Mouse (Mus musculus) intestine, embryonic 15.5 days (tissue): ENCODE results near the gene Gtf2e1. TPM values are rescaled to one million over a fixed set of nuclear protein-coding genes. Genes with fewer than 3 reads are reported as not detected.

Experiments used
- ATAC-seq: fragments of 200-750 bp; cut with Nextera tagmentation; 2 replicates; pipeline ENCODE4 v1.8.0; 2017; ENCODE audit warnings: moderate TSS enrichment, moderate library complexity
- H3K27ac ChIP-seq: fragments of 300-500 bp; sonication (generic); 2 replicates; pipeline ENCODE4 v1.5.1; 2015; ENCODE audit warnings: mild to moderate bottlenecking, inconsistent platforms
- H3K27me3 ChIP-seq: fragments of 300-500 bp; sonication (generic); replicated peaks from 2 replicates; pipeline ENCODE4 v1.6.1; 2015; ENCODE audit warnings: inconsistent platforms
- H3K36me3 ChIP-seq: fragments of 300-500 bp; sonication (generic); 2 replicates; pipeline ENCODE4 v1.6.1; 2015; ENCODE audit warnings: inconsistent platforms
- H3K4me1 ChIP-seq: fragments of 300-500 bp; sonication (generic); replicated peaks from 2 replicates; pipeline ENCODE4 v1.6.1; 2015; ENCODE audit warnings: inconsistent platforms
- H3K4me2 ChIP-seq: fragments of 300-500 bp; sonication (generic); replicated peaks from 2 replicates; pipeline ENCODE4 v1.6.1; 2015; ENCODE audit warnings: mild to moderate bottlenecking, inconsistent platforms
- H3K4me3 ChIP-seq: fragments of 300-500 bp; sonication (generic); replicated peaks from 2 replicates; pipeline ENCODE4 v1.5.1; 2015; ENCODE audit warnings: inconsistent platforms
- H3K9ac ChIP-seq: fragments of 300-500 bp; sonication (generic); 2 replicates; pipeline ENCODE4 v1.6.1; 2015; ENCODE audit warnings: inconsistent platforms
- H3K9me3 ChIP-seq: fragments of 300-500 bp; sonication (generic); 2 replicates; pipeline ENCODE4 v1.6.1; 2016; ENCODE audit warnings: inconsistent platforms
- WGBS: fragments of 180-500 bp; shearing (Covaris S2); methylation state at CpG from one replicate; pipeline ENCODE4 v1.1.7; 2015; 5-methylcytosine and 5-hydroxymethylcytosine counted together
- polyA plus RNA-seq: library from polyadenylated mRNA; unstranded; fragments of >200 nt; fragmentation: Nextera tagmentation; extraction: Ambion mirVana; gene quantifications from 2 replicates; pipeline ENCODE4 v1.2.1, GENCODE M21; 2015

Gene Gtf2e1
- polyA plus RNA-seq, 1 experiment from 2014 or later = 20.4 TPM

- Histone ChIP-seq H3K27me3 (no peaks in the 10 kb centered on the region), H3K4me1 (no peaks in the 10 kb centered on the region), H3K9me3 (no peaks in the 10 kb centered on the region), H3K27ac (no peak overlapping the region), H3K36me3 (peaks cover 2% of the 10 kb centered on the region; the same call in 1 of the 2 replicates), H3K4me2 (no peak overlapping the region), H3K9ac (no peak overlapping the region), H3K4me3 (no peak overlapping the region)
- WGBS = 83% methylated on average over 6 of the region's 6 CpGs
- ATAC-seq = no peak
Measured at GRCm38 (mm10) chr16:37516376-37516993, 23.1 kb downstream of the Gtf2e1 start.

DNA sequence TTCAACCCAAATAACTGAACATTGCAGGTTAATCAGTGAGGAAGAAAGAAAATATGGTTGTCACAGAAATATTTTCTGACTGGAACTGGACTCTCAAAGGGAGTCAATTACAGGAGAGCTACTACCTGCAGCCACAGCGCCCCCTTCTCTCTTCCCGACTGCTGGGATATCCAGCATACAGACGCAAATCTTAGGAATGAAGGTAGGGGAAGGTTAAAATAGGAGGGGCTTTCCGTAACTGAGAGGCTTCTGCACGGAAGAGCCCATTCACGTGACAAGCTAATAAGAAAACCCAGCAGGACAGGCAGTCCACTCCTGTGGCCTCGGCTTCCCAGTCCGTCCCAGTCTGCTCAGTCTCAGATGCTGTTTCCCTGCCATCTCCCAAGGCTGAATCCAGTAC lies 24.9 kb downstream of the Gtf2e1 start:
- ATAC-seq = no peak
- Histone ChIP-seq H3K4me2 (no peak overlapping the region), H3K9ac (no peak overlapping the region), H3K4me3 (no peak overlapping the region), H3K4me1 (no peaks in the 10 kb centered on the region), H3K27ac (no peak overlapping the region), H3K9me3 (no peaks in the 10 kb centered on the region), H3K36me3 (no peaks in the 10 kb centered on the region; the same call in 1 of the 2 replicates), H3K27me3 (no peaks in the 10 kb centered on the region)
- WGBS = 86% methylated on average over 8 of the region's 8 CpGs

GRCm38 (mm10) chr16:37511489-37511888 lies 28.1 kb downstream of the Gtf2e1 start:
- WGBS = 95% methylated on average over 15 of the region's 15 CpGs
- no peaks in the 10 kb centered on the region for H3K4me1 ChIP-seq
- ATAC-seq = no peak

DNA sequence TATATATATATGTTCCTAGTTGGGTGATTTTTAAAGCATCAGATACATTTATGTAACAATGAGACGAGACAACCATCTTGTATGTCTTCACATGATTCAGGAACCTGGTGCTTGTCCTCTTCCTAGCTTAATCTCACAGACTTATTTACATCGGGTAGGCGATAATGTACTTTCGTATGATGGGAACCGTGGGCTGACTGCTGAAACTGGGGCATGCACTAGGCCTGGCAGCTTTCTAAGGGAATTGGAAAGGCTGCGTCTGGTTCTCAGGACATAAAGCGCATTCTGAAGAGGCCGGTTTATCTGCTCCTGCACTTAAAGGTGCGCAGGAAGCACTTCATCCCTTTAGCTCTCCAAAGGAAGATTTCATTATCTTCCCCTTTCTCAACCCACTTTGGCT lies 32.8 kb downstream of the Gtf2e1 start:
- Histone ChIP-seq H3K4me1 (no peaks in the 10 kb centered on the region), H3K27ac (no peak overlapping the region), H3K4me2 (no peak overlapping the region), H3K9ac (no peak overlapping the region), H3K36me3 (no peaks in the 10 kb centered on the region), H3K27me3 (no peaks in the 10 kb centered on the region), H3K9me3 (no peaks in the 10 kb centered on the region), H3K4me3 (no peak overlapping the region)
- 82% methylated on average over 9 of the region's 9 CpGs for WGBS
- ATAC-seq = no peak

More at GRCm38 (mm10) chr16:37511489-37511888, 28.1 kb downstream of the Gtf2e1 start:
- H3K27me3 ChIP-seq = no peaks in the 10 kb centered on the region
- no peak overlapping the region for H3K9ac ChIP-seq
- no peaks in the 10 kb centered on the region; the same call in 1 of the 2 replicates for H3K36me3 ChIP-seq
- H3K4me3 ChIP-seq = no peak overlapping the region
- H3K9me3 ChIP-seq = no peaks in the 10 kb centered on the region
- no peak overlapping the region for H3K27ac ChIP-seq
- H3K4me2 ChIP-seq = no peak overlapping the region

DNA sequence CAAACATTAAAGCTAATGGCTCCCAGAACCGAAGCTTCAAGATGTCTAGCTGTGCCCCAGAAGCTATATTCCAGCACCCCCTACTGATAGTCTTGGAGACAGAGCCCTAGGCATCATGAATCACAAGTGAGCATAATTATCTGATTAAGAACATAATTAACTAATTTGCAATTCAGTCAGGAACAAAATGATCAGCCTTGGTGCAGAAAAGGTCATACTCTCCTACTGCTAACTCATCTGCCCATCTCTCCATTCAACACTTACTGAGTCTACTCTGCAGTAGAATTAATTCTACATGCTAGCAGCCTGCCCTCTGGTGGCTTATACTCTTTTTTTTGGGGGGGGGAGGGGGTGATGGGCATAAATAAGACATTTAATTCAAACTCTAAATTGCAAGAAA lies 35.1 kb downstream of the Gtf2e1 start:
- H3K36me3 ChIP-seq = no peaks in the 10 kb centered on the region
- no peak overlapping the region for H3K27ac ChIP-seq
- no peak overlapping the region for H3K9ac ChIP-seq
- no peak overlapping the region for H3K4me2 ChIP-seq
- H3K27me3 ChIP-seq = no peaks in the 10 kb centered on the region
- no peak overlapping the region for H3K4me3 ChIP-seq
- ATAC-seq = no peak
- H3K9me3 ChIP-seq = no peaks in the 10 kb centered on the region
- H3K4me1 ChIP-seq = no peaks in the 10 kb centered on the region
- 50% methylated on average over 1 of the region's 1 CpGs for WGBS

- no peak overlapping the region for H3K9ac ChIP-seq
- WGBS = 83% methylated on average over 9 of the region's 9 CpGs
- no peak for ATAC-seq
- H3K4me2 ChIP-seq = no peak overlapping the region
- no peak overlapping the region for H3K27ac ChIP-seq
- H3K4me3 ChIP-seq = no peak overlapping the region
- no peaks in the 10 kb centered on the region for H3K27me3 ChIP-seq
- H3K4me1 ChIP-seq = no peaks in the 10 kb centered on the region
- H3K36me3 ChIP-seq = no peaks in the 10 kb centered on the region
- H3K9me3 ChIP-seq = no peaks in the 10 kb centered on the region
Measured at GRCm38 (mm10) chr16:37498581-37498980, 41.0 kb downstream of the Gtf2e1 start.

GRCm38 (mm10) chr16:37495017-37495416 lies 44.6 kb downstream of the Gtf2e1 start:
- H3K4me3 ChIP-seq = no peak overlapping the region
- no peak overlapping the region for H3K9ac ChIP-seq
- WGBS = 80% methylated on average over 6 of the region's 6 CpGs
- H3K4me1 ChIP-seq = no peaks in the 10 kb centered on the region
- no peaks in the 10 kb centered on the region for H3K9me3 ChIP-seq
- no peaks in the 10 kb centered on the region for H3K36me3 ChIP-seq
- H3K27ac ChIP-seq = no peak overlapping the region
- no peaks in the 10 kb centered on the region for H3K27me3 ChIP-seq
- H3K4me2 ChIP-seq = no peak overlapping the region
- ATAC-seq = no peak

- Histone ChIP-seq H3K36me3 (no peaks in the 10 kb centered on the region), H3K27me3 (no peaks in the 10 kb centered on the region), H3K4me2 (no peak overlapping the region), H3K4me3 (no peak overlapping the region), H3K27ac (no peak overlapping the region), H3K9ac (no peak overlapping the region), H3K4me1 (no peaks in the 10 kb centered on the region), H3K9me3 (no peaks in the 10 kb centered on the region)
- ATAC-seq = no peak
- WGBS = 85% methylated on average over 3 of the region's 3 CpGs
Measured at GRCm38 (mm10) chr16:37486826-37487612, 52.6 kb downstream of the Gtf2e1 start.

- H3K36me3 ChIP-seq = no peaks in the 10 kb centered on the region
- no peaks in the 10 kb centered on the region for H3K9me3 ChIP-seq
- H3K9ac ChIP-seq = no peak overlapping the region
- H3K27me3 ChIP-seq = no peaks in the 10 kb centered on the region
- no peak for ATAC-seq
- H3K4me2 ChIP-seq = no peak overlapping the region
- no peaks in the 10 kb centered on the region for H3K4me1 ChIP-seq
- no peak overlapping the region for H3K27ac ChIP-seq
- no peak overlapping the region for H3K4me3 ChIP-seq
- 83% methylated on average over 10 of the region's 10 CpGs for WGBS
Measured at GRCm38 (mm10) chr16:37478311-37479291, 61.0 kb downstream of the Gtf2e1 start.

- ATAC-seq = no peak
- Histone ChIP-seq H3K9ac (no peak overlapping the region), H3K4me3 (no peak overlapping the region), H3K36me3 (no peaks in the 10 kb centered on the region), H3K4me2 (no peak overlapping the region), H3K27ac (no peak overlapping the region), H3K27me3 (no peaks in the 10 kb centered on the region), H3K9me3 (no peaks in the 10 kb centered on the region), H3K4me1 (no peaks in the 10 kb centered on the region)
- 52% methylated on average over 5 of the region's 5 CpGs for WGBS
Measured at GRCm38 (mm10) chr16:37472620-37473312, 66.8 kb downstream of the Gtf2e1 start.

- no peaks in the 10 kb centered on the region for H3K27me3 ChIP-seq
- no peak overlapping the region for H3K9ac ChIP-seq
- H3K27ac ChIP-seq = no peak overlapping the region
- no peak overlapping the region for H3K4me2 ChIP-seq
- ATAC-seq = no peak
- no peak overlapping the region for H3K4me3 ChIP-seq
- WGBS = 77% methylated on average over 3 of the region's 3 CpGs
- H3K9me3 ChIP-seq = no peaks in the 10 kb centered on the region
- H3K4me1 ChIP-seq = no peaks in the 10 kb centered on the region
- no peaks in the 10 kb centered on the region for H3K36me3 ChIP-seq
Measured at GRCm38 (mm10) chr16:37469595-37469994, 70.0 kb downstream of the Gtf2e1 start.

GRCm38 (mm10) chr16:37463981-37464380 lies 75.6 kb downstream of the Gtf2e1 start:
- Histone ChIP-seq H3K4me2 (no peak overlapping the region), H3K4me1 (no peaks in the 10 kb centered on the region), H3K27me3 (no peaks in the 10 kb centered on the region), H3K4me3 (no peak overlapping the region), H3K9ac (no peak overlapping the region), H3K36me3 (no peaks in the 10 kb centered on the region), H3K9me3 (no peaks in the 10 kb centered on the region), H3K27ac (no peak overlapping the region)
- no peak for ATAC-seq
- 87% methylated on average over 6 of the region's 6 CpGs for WGBS
